Mouse (Mus musculus) neural tube, embryonic 12.5 days (tissue): ENCODE measurements around the gene Krtap16-1. TPM values are rescaled to one million over a fixed set of nuclear protein-coding genes. Genes with fewer than 3 reads are reported as not detected.

ENCODE experiments used
- ATAC-seq: fragments of 200-750 bp; cut with Nextera tagmentation; 2 replicates; pipeline ENCODE4 v1.8.0; 2017; ENCODE audit warnings: low read depth, mild to moderate bottlenecking, moderate TSS enrichment, moderate library complexity; ENCODE audit not compliant: low FRiP score
- H3K27ac ChIP-seq: fragments of 300-500 bp; sonication (generic); 2 replicates; pipeline ENCODE4 v1.5.1; 2016
- H3K27me3 ChIP-seq: fragments of 300-500 bp; sonication (generic); replicated peaks from 2 replicates; pipeline ENCODE4 v1.6.1; 2016; ENCODE audit warnings: mild to moderate bottlenecking
- H3K36me3 ChIP-seq: fragments of 300-500 bp; sonication (generic); 2 replicates; pipeline ENCODE4 v1.6.1; 2016; ENCODE audit warnings: mild to moderate bottlenecking
- H3K4me1 ChIP-seq: fragments of 300-500 bp; sonication (generic); 2 replicates; pipeline ENCODE4 v1.6.1; 2016
- H3K4me2 ChIP-seq: fragments of 300-500 bp; sonication (generic); replicated peaks from 2 replicates; pipeline ENCODE4 v1.6.1; 2016; ENCODE audit warnings: mild to moderate bottlenecking
- H3K4me3 ChIP-seq: fragments of 300-500 bp; sonication (generic); 2 replicates; pipeline ENCODE4 v1.5.1; 2016
- H3K9ac ChIP-seq: fragments of 300-500 bp; sonication (generic); 2 replicates; pipeline ENCODE4 v1.6.1; 2016; ENCODE audit warnings: mild to moderate bottlenecking
- H3K9me3 ChIP-seq: fragments of 300-500 bp; sonication (generic); 2 replicates; pipeline ENCODE4 v1.6.1; 2016; ENCODE audit warnings: mild to moderate bottlenecking
- WGBS: fragments of 180-500 bp; shearing (Covaris S2); methylation state at CpG from one replicate; pipeline ENCODE4 v1.1.7; 2016; 5-methylcytosine and 5-hydroxymethylcytosine counted together
- polyA plus RNA-seq: library from polyadenylated mRNA; unstranded; fragments of >200 nt; fragmentation: Nextera tagmentation; extraction: Ambion mirVana; gene quantifications from 2 replicates; pipeline ENCODE4 v1.2.1, GENCODE M21; 2016

Krtap16-1 gene
- polyA plus RNA-seq = 0.14 TPM in 1 of 2 replicates, not detected in the other

DNA sequence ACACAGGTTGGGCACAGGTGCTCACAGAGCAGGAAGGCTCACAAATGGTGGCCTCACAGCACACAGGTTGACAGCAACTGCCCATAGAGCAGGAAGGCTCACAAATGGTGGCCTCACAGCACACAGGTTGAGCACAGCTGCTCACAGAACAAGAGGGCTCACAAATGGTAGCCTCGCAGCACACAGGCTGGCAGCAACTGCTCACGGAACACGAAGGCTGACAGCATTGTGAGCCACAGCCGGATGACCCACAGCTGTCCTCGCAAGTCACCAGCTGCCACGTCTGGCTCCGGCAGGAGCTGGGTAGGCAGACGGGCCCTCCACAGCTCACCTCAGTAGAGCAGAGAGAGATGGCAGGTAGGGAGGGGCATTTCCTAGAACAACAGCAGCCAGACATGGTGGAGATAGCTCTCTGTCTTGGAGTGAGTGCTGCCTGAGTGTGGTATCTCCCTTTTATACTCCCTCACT, at the start of gene Krtap16-1:
TSS of gene Krtap16-1 (minus strand) at position 418 of the 468 bp plus-strand sequence.
- Histone ChIP-seq H3K27me3 (no peaks in the 10 kb centered on the region), H3K4me2 (no peak within 1 kb of the TSS), H3K4me3 (no peak within 1 kb of the TSS), H3K4me1 (no peaks in the 10 kb centered on the region), H3K9ac (no peak within 1 kb of the TSS), H3K27ac (no peak within 1 kb of the TSS), H3K9me3 (no peaks in the 10 kb centered on the region), H3K36me3 (no peaks in the 10 kb centered on the region)
- 82% methylated on average over 8 of the region's 8 CpGs for WGBS
- ATAC-seq = no peak

DNA sequence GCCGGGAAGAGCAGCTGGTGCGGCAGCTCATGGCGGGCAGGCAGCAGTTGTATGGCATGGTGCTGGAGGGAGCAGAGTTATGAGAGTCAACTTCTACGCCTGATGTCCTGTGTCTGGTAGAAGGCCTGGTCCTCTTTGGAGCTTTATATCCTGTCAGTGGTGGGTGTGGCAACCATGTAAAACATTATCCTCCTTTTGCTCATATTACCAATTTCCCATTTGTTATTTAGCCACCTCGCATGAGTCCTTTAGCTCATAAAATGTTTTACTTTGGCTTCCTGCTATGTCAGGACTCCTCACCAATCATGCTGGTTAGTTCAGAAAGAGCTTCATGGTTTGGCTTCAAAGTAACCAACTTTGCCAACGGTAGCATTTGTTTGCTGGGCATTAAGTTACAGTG, 43.4 kb upstream of the Krtap16-1 start, which contains the start of gene Krt33b:
TSS of gene Krt33b (minus strand) at position 101 of the 400 bp plus-strand sequence.
- Histone ChIP-seq H3K4me2 (no peak within 1 kb of the TSS), H3K9me3 (no peaks in the 10 kb centered on the region), H3K36me3 (no peaks in the 10 kb centered on the region), H3K27me3 (no peaks in the 10 kb centered on the region), H3K4me1 (no peaks in the 10 kb centered on the region), H3K9ac (no peak within 1 kb of the TSS), H3K27ac (no peak within 1 kb of the TSS), H3K4me3 (no peak within 1 kb of the TSS)
- 91% methylated on average over 6 of the region's 6 CpGs for WGBS
- no peak for ATAC-seq

DNA sequence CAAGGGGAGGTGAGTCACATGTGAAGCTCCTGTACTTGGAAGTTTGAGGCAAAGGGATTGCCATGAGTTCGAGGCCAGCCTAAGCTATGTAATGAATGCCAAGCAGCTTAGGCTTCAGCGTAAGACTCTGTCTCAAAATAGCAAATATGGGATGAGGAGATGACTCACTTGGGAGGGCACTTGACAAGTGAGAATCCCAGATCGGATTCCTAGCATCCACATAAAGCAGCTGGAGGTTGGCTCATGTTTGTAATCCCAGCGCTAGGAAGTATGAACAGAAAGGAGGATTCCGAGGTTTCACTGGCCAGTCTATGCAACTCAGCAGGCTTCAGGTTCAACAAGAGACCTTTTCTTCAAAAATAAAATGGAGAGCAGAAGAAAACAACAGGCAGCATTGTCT, 35.0 kb upstream of the Krtap16-1 start:
- Histone ChIP-seq H3K27ac (no peak overlapping the region), H3K9ac (no peak overlapping the region), H3K4me1 (no peaks in the 10 kb centered on the region), H3K9me3 (no peaks in the 10 kb centered on the region), H3K4me3 (no peak overlapping the region), H3K27me3 (no peaks in the 10 kb centered on the region), H3K4me2 (no peak overlapping the region), H3K36me3 (no peaks in the 10 kb centered on the region)
- whole genome bisulfite sequencing = 89% methylated on average over 5 of the region's 5 CpGs
- ATAC-seq = no peak

DNA sequence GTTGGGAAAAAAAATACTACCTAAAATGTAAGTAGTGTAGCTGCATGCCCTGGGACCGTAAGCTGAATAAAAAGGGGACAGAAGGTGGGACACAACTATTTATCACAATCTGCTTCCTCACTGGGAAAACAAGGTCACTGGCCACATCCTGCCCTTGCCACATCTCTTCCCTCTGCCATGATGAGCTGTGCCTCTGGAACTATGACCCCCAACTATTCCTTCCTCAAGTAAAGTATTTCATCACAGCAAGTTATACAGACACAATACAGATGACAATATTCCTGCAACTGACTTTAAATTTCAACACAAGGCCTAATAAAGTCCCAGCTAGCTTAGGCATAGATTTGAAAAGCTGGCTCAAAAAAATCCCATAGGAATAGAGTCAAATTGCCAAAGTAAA, 33.1 kb upstream of the Krtap16-1 start:
- ATAC-seq = no peak
- Histone ChIP-seq H3K27ac (no peak overlapping the region), H3K9ac (no peak overlapping the region), H3K36me3 (no peaks in the 10 kb centered on the region), H3K27me3 (no peaks in the 10 kb centered on the region), H3K4me1 (no peaks in the 10 kb centered on the region), H3K4me3 (no peak overlapping the region), H3K9me3 (no peaks in the 10 kb centered on the region), H3K4me2 (no peak overlapping the region)
- 91% methylated on average over 1 of the region's 1 CpGs for WGBS

DNA sequence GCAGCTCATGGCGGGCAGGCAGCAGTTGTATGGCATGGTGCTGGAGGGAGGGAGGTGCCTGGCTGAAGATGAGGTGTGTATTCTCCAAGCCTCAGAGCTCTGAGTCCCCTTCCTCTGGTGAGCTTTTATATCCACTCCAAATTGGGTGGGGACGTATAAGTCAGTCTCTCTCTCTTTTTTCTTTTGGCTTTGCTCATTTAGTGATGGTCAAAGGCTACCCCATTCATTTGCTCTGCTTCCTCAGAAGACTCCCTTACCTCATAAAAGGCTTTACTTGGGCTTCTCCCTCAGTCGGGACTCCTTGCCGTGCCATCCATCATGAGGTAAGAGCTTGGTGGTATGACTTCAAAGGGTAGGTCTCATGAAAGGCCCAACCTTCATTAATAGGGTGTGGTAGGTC, 29.7 kb upstream of the Krtap16-1 start, which contains the start of gene Krt33a:
TSS of gene Krt33a (minus strand) at position 101 of the 400 bp plus-strand sequence.
- Histone ChIP-seq H3K4me1 (no peaks in the 10 kb centered on the region), H3K9me3 (no peaks in the 10 kb centered on the region), H3K27me3 (no peaks in the 10 kb centered on the region), H3K36me3 (no peaks in the 10 kb centered on the region), H3K9ac (no peak within 1 kb of the TSS), H3K4me2 (no peak within 1 kb of the TSS), H3K27ac (no peak within 1 kb of the TSS), H3K4me3 (no peak within 1 kb of the TSS)
- no peak for ATAC-seq
- WGBS = 68% methylated on average over 4 of the region's 4 CpGs

DNA sequence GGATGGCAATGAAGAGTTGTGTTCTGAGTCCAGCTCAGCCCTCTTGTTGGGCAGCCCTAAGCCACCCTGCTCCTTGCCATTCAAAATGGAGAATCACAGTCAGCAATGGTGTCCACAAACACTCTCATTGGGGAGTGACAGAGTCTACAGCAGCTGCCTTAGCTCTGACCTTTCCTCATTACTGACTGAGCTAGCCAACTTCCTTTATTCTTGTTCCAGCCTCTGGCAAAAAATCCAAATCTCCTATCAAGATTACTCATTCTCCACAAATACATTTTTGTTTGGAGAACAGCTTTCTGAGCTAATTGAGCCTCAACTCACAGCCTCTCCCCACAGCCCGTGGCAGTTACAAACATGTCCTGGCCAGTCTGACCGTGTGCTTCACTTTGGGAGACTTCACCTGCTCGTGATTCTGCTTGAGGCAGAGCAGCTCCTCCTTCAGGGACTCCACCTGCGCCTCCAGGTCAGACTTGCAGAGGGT, 27.3 kb upstream of the Krtap16-1 start:
- no peaks in the 10 kb centered on the region for H3K9me3 ChIP-seq
- ATAC-seq = no peak
- H3K4me3 ChIP-seq = no peak overlapping the region
- no peaks in the 10 kb centered on the region for H3K36me3 ChIP-seq
- no peak overlapping the region for H3K27ac ChIP-seq
- H3K4me1 ChIP-seq = no peaks in the 10 kb centered on the region
- WGBS = 85% methylated on average over 4 of the region's 4 CpGs
- no peak overlapping the region for H3K4me2 ChIP-seq
- no peak overlapping the region for H3K9ac ChIP-seq
- H3K27me3 ChIP-seq = no peaks in the 10 kb centered on the region

DNA sequence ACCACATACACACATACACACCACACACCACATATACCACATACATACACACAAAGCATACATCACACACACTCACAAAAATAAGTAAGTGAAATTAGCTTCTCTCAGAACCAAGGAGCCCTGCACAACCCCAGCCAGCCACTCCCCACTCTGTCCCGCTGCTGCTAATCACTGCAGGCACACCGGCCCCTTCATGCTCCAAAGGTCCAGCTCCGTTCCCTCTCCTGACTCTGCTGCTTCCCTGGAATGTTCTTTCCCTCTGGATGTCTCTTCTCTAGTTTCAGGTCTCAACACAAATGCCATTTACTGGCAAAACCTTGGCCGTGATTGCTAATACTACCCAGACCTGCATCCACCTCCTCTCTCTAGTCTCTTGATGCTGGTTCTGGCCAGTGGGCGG, 24.3 kb upstream of the Krtap16-1 start:
- no peak overlapping the region for H3K4me3 ChIP-seq
- H3K4me1 ChIP-seq = no peaks in the 10 kb centered on the region
- no peaks in the 10 kb centered on the region for H3K36me3 ChIP-seq
- H3K9ac ChIP-seq = no peak overlapping the region
- H3K9me3 ChIP-seq = no peaks in the 10 kb centered on the region
- no peaks in the 10 kb centered on the region for H3K27me3 ChIP-seq
- no peak for ATAC-seq
- WGBS = 88% methylated on average over 5 of the region's 5 CpGs
- no peak overlapping the region for H3K4me2 ChIP-seq
- H3K27ac ChIP-seq = no peak overlapping the region

DNA sequence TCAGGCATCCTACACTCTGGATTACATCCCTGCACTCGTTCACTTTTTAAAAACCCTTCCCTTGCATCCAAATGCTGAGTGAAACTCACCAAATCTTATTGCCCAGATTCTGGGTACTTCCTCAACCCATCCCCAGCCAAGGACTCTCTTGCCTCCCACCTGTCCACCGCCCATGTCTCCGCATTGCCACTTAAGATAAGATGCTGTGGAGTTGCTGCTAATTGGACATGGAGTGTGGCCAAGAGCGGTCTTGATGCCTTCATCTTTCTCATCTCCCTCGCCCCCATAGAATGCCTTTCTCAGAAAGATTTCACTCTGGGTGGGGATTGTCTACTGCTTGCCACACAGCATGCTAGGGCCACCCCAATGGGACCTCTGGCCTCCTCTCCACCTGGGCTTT, 21.9 kb upstream of the Krtap16-1 start:
- H3K27me3 ChIP-seq = no peaks in the 10 kb centered on the region
- no peak overlapping the region for H3K9ac ChIP-seq
- 80% methylated on average over 5 of the region's 5 CpGs for WGBS
- H3K4me3 ChIP-seq = no peak overlapping the region
- H3K36me3 ChIP-seq = no peaks in the 10 kb centered on the region
- no peaks in the 10 kb centered on the region for H3K9me3 ChIP-seq
- no peak overlapping the region for H3K27ac ChIP-seq
- no peak overlapping the region for H3K4me2 ChIP-seq
- H3K4me1 ChIP-seq = no peaks in the 10 kb centered on the region
- no peak for ATAC-seq

DNA sequence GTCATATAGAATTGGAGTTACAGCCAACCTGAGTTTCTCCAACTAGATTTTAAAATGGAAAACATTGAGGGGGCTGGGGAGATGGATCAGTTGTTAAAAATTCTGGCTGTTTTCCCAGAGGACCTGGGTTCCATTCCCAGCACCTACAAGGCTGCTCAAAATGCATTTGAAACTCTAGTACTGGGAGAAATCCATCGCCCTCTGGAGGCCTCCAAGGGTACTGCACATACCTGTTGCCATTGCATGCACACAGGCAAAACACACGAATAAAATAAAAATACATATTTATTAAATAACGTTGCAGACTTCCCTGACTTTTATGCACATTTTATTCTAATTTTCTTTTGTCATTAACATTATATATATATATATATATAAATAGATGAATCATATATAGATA, 20.2 kb upstream of the Krtap16-1 start:
- Histone ChIP-seq H3K27ac (no peak overlapping the region), H3K4me1 (no peaks in the 10 kb centered on the region), H3K9ac (no peak overlapping the region), H3K36me3 (no peaks in the 10 kb centered on the region), H3K4me3 (no peak overlapping the region), H3K4me2 (no peak overlapping the region), H3K27me3 (no peaks in the 10 kb centered on the region), H3K9me3 (no peaks in the 10 kb centered on the region)
- 52% methylated on average over 3 of the region's 3 CpGs for WGBS
- no peak for ATAC-seq

DNA sequence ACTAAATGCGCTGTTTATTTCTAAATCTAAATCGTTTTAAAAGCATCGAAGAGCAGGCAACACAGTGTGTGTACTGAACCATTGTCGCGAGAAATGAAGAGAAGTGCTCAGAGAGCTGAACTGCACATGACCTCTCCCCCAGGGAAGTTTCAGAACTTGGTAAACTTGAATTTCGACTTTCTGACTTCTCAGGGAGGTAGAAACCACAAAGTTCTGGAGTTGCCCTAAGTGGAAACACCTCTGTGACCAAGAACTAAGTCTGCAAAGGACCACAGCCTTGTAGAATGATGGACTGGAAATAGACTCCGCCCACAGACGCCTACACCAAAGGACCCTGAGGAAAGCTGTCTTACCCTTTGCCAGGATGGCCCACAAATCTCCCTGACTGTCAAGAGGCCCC, 19.5 kb upstream of the Krtap16-1 start:
- Histone ChIP-seq H3K36me3 (no peaks in the 10 kb centered on the region), H3K9ac (no peak overlapping the region), H3K4me1 (no peaks in the 10 kb centered on the region), H3K9me3 (no peaks in the 10 kb centered on the region), H3K4me3 (no peak overlapping the region), H3K27me3 (no peaks in the 10 kb centered on the region), H3K27ac (no peak overlapping the region), H3K4me2 (no peak overlapping the region)
- no peak for ATAC-seq
- 85% methylated on average over 8 of the region's 8 CpGs for WGBS

DNA sequence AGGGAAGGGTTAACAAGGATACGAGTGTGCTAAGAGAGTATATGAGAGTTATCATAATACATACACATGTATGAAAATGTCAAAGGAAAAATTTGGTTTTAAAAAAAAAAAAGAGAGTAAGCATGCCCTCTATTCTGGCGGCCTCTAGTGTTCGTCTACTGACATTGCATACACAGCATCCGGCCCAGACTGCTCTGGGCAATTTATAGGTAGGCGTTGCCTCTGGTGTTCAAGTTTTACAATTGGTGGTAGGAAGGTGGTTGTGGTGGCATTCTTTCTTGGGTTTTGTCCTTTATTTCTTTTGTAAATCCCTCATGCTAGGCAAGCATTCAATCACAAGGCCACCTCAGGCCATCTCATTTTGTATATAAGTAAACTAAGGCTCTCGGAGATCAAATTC, 18.4 kb upstream of the Krtap16-1 start:
- no peaks in the 10 kb centered on the region for H3K27me3 ChIP-seq

DNA sequence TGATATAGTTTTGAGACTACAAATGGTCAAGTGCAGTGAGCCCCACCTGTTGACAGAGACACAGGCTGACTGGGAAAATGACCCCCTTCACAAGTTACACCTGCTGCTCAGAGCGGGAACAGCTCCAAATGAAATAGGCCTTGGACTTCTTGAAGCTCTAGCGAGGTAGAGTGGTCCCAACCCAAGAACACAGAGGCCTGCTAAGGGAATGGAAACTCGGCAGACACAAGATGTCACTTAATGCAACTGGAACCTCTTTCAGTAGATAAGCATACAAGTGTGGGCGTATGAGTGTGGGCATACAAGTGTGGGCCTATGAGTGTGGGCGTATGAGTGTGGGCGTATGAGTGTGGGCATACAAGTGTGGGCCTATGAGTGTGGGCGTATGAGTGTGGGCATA, 12.7 kb upstream of the Krtap16-1 start:
- Histone ChIP-seq H3K4me1 (no peaks in the 10 kb centered on the region), H3K4me2 (no peak overlapping the region), H3K4me3 (no peak overlapping the region), H3K36me3 (no peaks in the 10 kb centered on the region), H3K27ac (no peak overlapping the region), H3K9ac (no peak overlapping the region), H3K27me3 (0 out of 2 replicates have a peak, but pooled peaks cover 2% of the 10 kb centered on the region), H3K9me3 (no peaks in the 10 kb centered on the region)
- no peak for ATAC-seq
- WGBS = 92% methylated on average over 7 of the region's 7 CpGs

More for the DNA sequence above, 18.4 kb upstream of the Krtap16-1 start:
- Histone ChIP-seq H3K27ac (no peak overlapping the region), H3K9ac (no peak overlapping the region), H3K9me3 (no peaks in the 10 kb centered on the region), H3K4me3 (no peak overlapping the region), H3K36me3 (no peaks in the 10 kb centered on the region), H3K4me1 (no peaks in the 10 kb centered on the region), H3K4me2 (no peak overlapping the region)
- 29% methylated on average over 6 of the region's 6 CpGs for WGBS
- ATAC-seq = no peak

DNA sequence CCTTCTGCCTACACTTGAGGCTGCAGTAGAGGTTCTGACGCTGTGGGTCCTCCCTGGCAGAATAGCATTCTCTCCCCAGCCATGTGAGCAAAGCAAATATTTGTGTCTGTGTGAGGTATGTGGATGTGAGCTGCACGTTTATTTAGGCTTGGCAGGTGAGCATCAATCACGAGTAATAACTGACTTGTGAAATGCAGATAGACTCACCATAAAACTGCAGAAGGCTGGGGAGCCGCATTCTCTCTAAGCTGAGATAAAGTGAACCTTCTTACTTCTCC, 7.9 kb upstream of the Krtap16-1 start:
- ATAC-seq = no peak
- no peak overlapping the region for H3K27ac ChIP-seq
- H3K9me3 ChIP-seq = no peaks in the 10 kb centered on the region
- no peak overlapping the region for H3K4me3 ChIP-seq
- H3K4me2 ChIP-seq = no peak overlapping the region
- WGBS = 54% methylated on average over 4 of the region's 4 CpGs
- no peak overlapping the region for H3K9ac ChIP-seq
- no peaks in the 10 kb centered on the region for H3K36me3 ChIP-seq
- 0 out of 2 replicates have a peak, but pooled peaks cover 4% of the 10 kb centered on the region for H3K4me1 ChIP-seq
- H3K27me3 ChIP-seq = peaks cover 9% of the 10 kb centered on the region; the same call in 1 of the 2 replicates
